Mouse (Mus musculus) cortical plate, adult 2 months (tissue): ENCODE data around the gene Tgm1. TPM values are rescaled to one million over a fixed set of nuclear protein-coding genes. Genes with fewer than 3 reads are reported as not detected.
A peak's percentile ranks its signal among the peaks of the same experiment; 100 is the strongest.

Experiments used
- H3K27ac ChIP-seq: fragments of 200-500 bp; 2 replicates; pipeline ENCODE4 v1.5.1; 2012; ENCODE audit warnings: low read length, control low read depth, inconsistent platforms; ENCODE audit not compliant: insufficient read depth
- H3K4me1 ChIP-seq: fragments of 200-500 bp; 2 replicates; pipeline ENCODE4 v1.6.1; 2011; ENCODE audit warnings: low read length; ENCODE audit not compliant: control insufficient read depth, insufficient read depth
- H3K4me3 ChIP-seq: fragments of 200-500 bp; 2 replicates; pipeline ENCODE4 v1.5.1; 2011; ENCODE audit warnings: mild to moderate bottlenecking, low read length, control low read depth; ENCODE audit not compliant: insufficient read depth
- CTCF ChIP-seq: fragments of 200-500 bp; IDR thresholded peaks from 2 replicates; pipeline ENCODE4 v1.5.1; 2011; ENCODE audit warnings: mild to moderate bottlenecking, control low read depth, low read length; ENCODE audit not compliant: insufficient read depth; ENCODE audit errors: extremely low read depth
- POLR2A ChIP-seq: fragments of 200-500 bp; IDR thresholded peaks from 2 replicates; pipeline ENCODE4 v1.6.1; 2011; ENCODE audit warnings: mild to moderate bottlenecking, low read length, control low read depth; ENCODE audit not compliant: insufficient read depth; ENCODE audit errors: extremely low read depth
- polyA plus RNA-seq: library from polyadenylated mRNA; depleted of rRNA; stranded (reverse); fragments of >200 nt; gene quantifications from 2 replicates; pipeline ENCODE4 v1.2.3, GENCODE M21; 2012; rRNA removed

Gene Tgm1
- polyA plus RNA-seq, 1 experiment, result 0.08 TPM

DNA sequence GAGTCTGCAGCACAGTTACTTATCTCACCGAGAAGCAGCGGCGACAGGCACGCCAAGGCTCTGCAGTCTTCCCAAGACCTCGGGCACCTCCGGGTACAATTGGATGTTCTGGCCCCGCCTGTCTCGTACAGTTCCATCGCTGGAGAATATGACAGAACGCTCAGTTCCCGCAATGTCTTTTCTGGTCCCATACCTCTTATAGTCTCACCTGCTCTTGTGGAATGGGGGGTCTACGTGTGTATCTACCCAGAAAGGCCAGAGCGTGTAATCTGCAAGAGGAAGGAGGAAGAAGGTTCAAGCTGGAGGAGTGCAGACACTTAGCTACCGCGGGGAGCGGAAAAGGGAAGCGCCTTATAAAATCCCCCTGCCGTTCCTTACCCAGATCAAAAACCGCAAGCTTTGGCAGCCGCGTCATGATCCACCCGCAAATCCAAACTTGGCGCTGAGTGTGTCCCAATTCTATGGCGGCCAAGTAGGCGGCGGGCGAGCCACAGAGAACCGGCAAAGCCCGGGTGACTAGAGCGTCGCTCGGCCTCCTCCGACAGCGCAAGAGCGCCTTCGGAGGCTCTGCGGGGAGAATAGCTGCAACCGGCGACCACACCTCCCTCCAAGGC lies 53.7 kb downstream of the Tgm1 start, which contains the start of gene Mdp1:
Gene Mdp1, minus strand, starts transcription at position 549 of the 614 bp plus-strand sequence.
- Histone ChIP-seq H3K27ac (peak within 1 kb of the TSS; percentile 54), H3K4me1 (no peaks in the 10 kb centered on the region), H3K4me3 (peak within 1 kb of the TSS; percentile 88)
- TF ChIP-seq POLR2A, result peak; percentile 15; the same call in 1 of the 2 replicates
- TF ChIP-seq CTCF, result peak; percentile 42

DNA sequence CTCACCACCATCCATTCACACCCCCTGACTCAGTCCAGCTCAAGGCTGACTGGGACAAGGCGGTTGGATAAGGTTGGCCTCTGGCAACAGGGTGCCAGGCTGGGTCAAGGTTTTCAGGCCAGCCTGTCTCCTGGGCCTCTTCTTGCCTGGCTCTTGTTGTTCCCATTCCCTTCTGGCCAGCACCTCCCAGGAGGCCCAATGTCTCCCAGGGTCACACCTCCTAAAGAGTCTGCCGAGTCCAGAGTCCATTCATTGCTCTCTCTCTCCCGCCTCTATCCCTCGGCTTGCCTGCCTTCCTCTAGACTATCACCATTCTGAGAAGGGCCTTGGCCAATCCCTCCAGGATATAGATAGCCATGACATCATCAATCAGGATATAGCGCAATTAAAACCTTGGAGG lies 55.7 kb downstream of the Tgm1 start:
- Histone ChIP-seq H3K4me1 (no peaks in the 10 kb centered on the region), H3K4me3 (no peak overlapping the region), H3K27ac (no peak overlapping the region)
- TF ChIP-seq CTCF (no peak), POLR2A (no peak)

DNA sequence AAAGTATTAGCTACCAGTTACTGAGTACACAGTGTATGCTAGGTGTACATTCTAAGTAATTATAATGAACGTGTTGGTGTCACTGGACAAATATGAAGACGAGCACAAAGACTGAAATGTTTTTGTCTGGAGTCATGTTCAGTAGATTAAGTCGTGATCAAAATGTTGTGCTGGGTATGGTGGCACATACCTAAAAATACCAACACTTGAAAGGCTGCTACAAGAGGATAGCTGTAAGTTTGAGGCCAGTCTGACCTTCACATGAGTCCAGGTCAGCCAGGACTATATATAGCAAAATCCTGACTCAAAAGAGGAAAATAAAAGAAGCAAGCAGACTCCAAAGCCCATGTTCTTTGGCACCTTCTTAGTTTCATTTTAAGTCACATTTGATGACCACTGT lies 56.8 kb downstream of the Tgm1 start:
- no peak overlapping the region for H3K27ac ChIP-seq
- H3K4me3 ChIP-seq, result no peak overlapping the region
- TF ChIP-seq POLR2A (no peak), CTCF (no peak)
- no peaks in the 10 kb centered on the region for H3K4me1 ChIP-seq

DNA sequence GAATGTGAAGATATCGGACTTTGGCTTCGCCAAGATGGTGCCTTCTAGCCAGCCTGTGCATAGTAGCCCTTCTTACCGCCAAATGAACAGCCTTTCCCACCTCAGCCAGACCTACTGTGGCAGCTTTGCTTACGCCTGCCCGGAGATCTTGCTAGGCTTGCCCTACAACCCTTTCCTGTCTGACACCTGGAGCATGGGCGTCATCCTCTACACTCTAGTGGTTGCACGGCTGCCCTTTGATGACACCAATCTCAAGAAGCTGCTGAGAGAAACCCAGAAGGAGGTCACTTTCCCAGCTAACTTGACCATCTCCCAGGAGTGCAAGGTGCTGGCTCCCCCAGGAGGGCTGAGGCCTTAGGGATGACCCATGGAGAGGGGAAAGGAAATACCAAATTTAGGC lies 62.2 kb downstream of the Tgm1 start:
- H3K4me1 ChIP-seq, result no peaks in the 10 kb centered on the region
- no peak overlapping the region for H3K4me3 ChIP-seq
- TF ChIP-seq POLR2A, result no peak
- no peak for TF ChIP-seq CTCF
- H3K27ac ChIP-seq, result no peak overlapping the region

Other genes with a start within 250 kb of the Tgm1 start
- 14.3 and 16.0 TPM in 2 replicates for gene Dhrs4, start 235.2 kb downstream of the Tgm1 start, polyA plus RNA-seq
- gene Carmil3, start 223.3 kb downstream of the Tgm1 start, polyA plus RNA-seq, result 56.0 and 63.7 TPM in 2 replicates
- gene Cpne6, start 203.5 kb downstream of the Tgm1 start, polyA plus RNA-seq, result 195 and 268 TPM in 2 replicates
- 0.21 and 0.66 TPM in 2 replicates for gene Nrl, start 188.9 kb downstream of the Tgm1 start, polyA plus RNA-seq
- gene Pck2, start 173.7 kb downstream of the Tgm1 start, polyA plus RNA-seq, result 27.2 and 35.7 TPM in 2 replicates
- gene Dcaf11, start 153.9 kb downstream of the Tgm1 start, polyA plus RNA-seq, result 94.6 and 110 TPM in 2 replicates
- gene A730061H03Rik, start 153.5 kb downstream of the Tgm1 start, polyA plus RNA-seq, result 0.86 and 1.7 TPM in 2 replicates
- gene Fitm1, start 138.3 kb downstream of the Tgm1 start, polyA plus RNA-seq, result not detected in 2 replicates
- gene Psme1, start 135.8 kb downstream of the Tgm1 start, polyA plus RNA-seq, result 50.2 and 61.4 TPM in 2 replicates
- 51.9 and 55.3 TPM in 2 replicates for gene Emc9, start 128.6 kb downstream of the Tgm1 start, polyA plus RNA-seq
- 37.3 and 44.5 TPM in 2 replicates for gene Psme2, start 122.8 kb downstream of the Tgm1 start, polyA plus RNA-seq
- gene Rnf31, start 122.2 kb downstream of the Tgm1 start, polyA plus RNA-seq, result 22.5 and 24.7 TPM in 2 replicates
- gene Irf9, start 110.4 kb downstream of the Tgm1 start, polyA plus RNA-seq, result 18.2 and 21.2 TPM in 2 replicates
- 5.0 and 5.8 TPM in 2 replicates for gene Rec8, start 95.9 kb downstream of the Tgm1 start, polyA plus RNA-seq
- gene Ipo4, start 78.0 kb downstream of the Tgm1 start, polyA plus RNA-seq, result 152 and 165 TPM in 2 replicates
- gene Gm49378, start 76.0 kb downstream of the Tgm1 start, polyA plus RNA-seq, result 6.5 and 6.6 TPM in 2 replicates
- 30.8 and 33.7 TPM in 2 replicates for gene Tm9sf1, start 70.1 kb downstream of the Tgm1 start, polyA plus RNA-seq
- 0.79 and 1.0 TPM in 2 replicates for gene Tssk4, start 63.7 kb downstream of the Tgm1 start, polyA plus RNA-seq
- gene Mdp1, start 53.4 kb downstream of the Tgm1 start, polyA plus RNA-seq, result 46.8 and 47.9 TPM in 2 replicates
- gene Gmpr2, start 42.0 kb downstream of the Tgm1 start, polyA plus RNA-seq, result 31.4 and 35.1 TPM in 2 replicates
- 346 and 353 TPM in 2 replicates for gene Nedd8, start 41.8 kb downstream of the Tgm1 start, polyA plus RNA-seq
- 16.1 and 18.7 TPM in 2 replicates for gene Tinf2, start 32.1 kb downstream of the Tgm1 start, polyA plus RNA-seq
- gene Rabggta, start 8.3 kb upstream of the Tgm1 start, polyA plus RNA-seq, result 64.7 and 67.9 TPM in 2 replicates
- gene Dhrs1, start 31.8 kb upstream of the Tgm1 start, polyA plus RNA-seq, result 117 TPM in 2 replicates
- 9.1 and 9.2 TPM in 2 replicates for gene Nop9, start 31.8 kb upstream of the Tgm1 start, polyA plus RNA-seq
- gene Cideb, start 44.5 kb upstream of the Tgm1 start, polyA plus RNA-seq, result 16.9 and 18.2 TPM in 2 replicates
- 0.15 and 0.17 TPM in 2 replicates for gene Ltb4r2, start 47.5 kb upstream of the Tgm1 start, polyA plus RNA-seq
- 0.25 and 0.45 TPM in 2 replicates for gene Ltb4r1, start 52.0 kb upstream of the Tgm1 start, polyA plus RNA-seq
- 3.4 and 4.4 TPM in 2 replicates for gene Adcy4, start 70.2 kb upstream of the Tgm1 start, polyA plus RNA-seq
- gene Ripk3, start 74.9 kb upstream of the Tgm1 start, polyA plus RNA-seq, result 0.66 and 1.0 TPM in 2 replicates
- 1.8 and 2.0 TPM in 2 replicates for gene Nfatc4, start 109.2 kb upstream of the Tgm1 start, polyA plus RNA-seq
- gene Nynrin, start 140.1 kb upstream of the Tgm1 start, polyA plus RNA-seq, result 2.6 and 2.8 TPM in 2 replicates
- gene Cbln3, start 170.5 kb upstream of the Tgm1 start, polyA plus RNA-seq, result 0.42 and 0.68 TPM in 2 replicates
- gene Khnyn, start 171.0 kb upstream of the Tgm1 start, polyA plus RNA-seq, result 11.4 TPM in 2 replicates
- gene Sdr39u1, start 186.4 kb upstream of the Tgm1 start, polyA plus RNA-seq, result 147 and 150 TPM in 2 replicates
- 0.13 and 0.25 TPM in 2 replicates for gene Cma1, start 230.7 kb upstream of the Tgm1 start, polyA plus RNA-seq
- not detected in 2 replicates for gene Cma2, start 237.1 kb upstream of the Tgm1 start, polyA plus RNA-seq